Mouse (Mus musculus): ENCODE measurements around the gene Bag6.

GRCm38 (mm10) chr17:35193881-35194843, 59.2 kb downstream of the Bag6 start, which contains the start of gene Ltb:
- TF ChIP-seq POLR2A (IDR thresholded peaks at IDR 0.05; ENCODE audit: low read depth, low read length) (no peak), CTCF (conservative IDR thresholded peaks at IDR 0.05; ENCODE audit: insufficient read depth, insufficient read length, low read depth, low read length) (no peak)

Data from kidney, adult 2 months (tissue).